Mouse (Mus musculus) stomach, postnatal 0 days (tissue): Measurements from ENCODE around the gene Ncapd3. TPM values are rescaled to one million over a fixed set of nuclear protein-coding genes. Genes with fewer than 3 reads are reported as not detected.

ENCODE experiments used
- ATAC-seq: fragments of 200-750 bp; cut with Nextera tagmentation; 2 replicates; pipeline ENCODE4 v1.8.0; 2017; ENCODE audit not compliant: low FRiP score, low TSS enrichment
- DNase-seq: peaks from one replicate; pipeline ENCODE4 v3.0.0-alpha.2; 2016; ENCODE audit warnings: low spot score
- H3K27ac ChIP-seq: fragments of 300-500 bp; sonication (generic); replicated peaks from 2 replicates; pipeline ENCODE4 v1.5.1; 2014; ENCODE audit warnings: mild to moderate bottlenecking, control low read depth
- H3K27me3 ChIP-seq: fragments of 300-500 bp; sonication (generic); 2 replicates; pipeline ENCODE4 v1.6.1; 2014; ENCODE audit warnings: low read length; ENCODE audit not compliant: control insufficient read depth, insufficient read depth
- H3K36me3 ChIP-seq: fragments of 300-500 bp; sonication (generic); 2 replicates; pipeline ENCODE4 v1.6.1; 2014; ENCODE audit warnings: low read length, mixed read lengths; ENCODE audit not compliant: control insufficient read depth, insufficient read depth
- H3K4me1 ChIP-seq: fragments of 300-500 bp; sonication (generic); replicated peaks from 2 replicates; pipeline ENCODE4 v1.6.1; 2014; ENCODE audit warnings: antibody characterized with exemption; ENCODE audit not compliant: control insufficient read depth, insufficient read depth
- H3K4me2 ChIP-seq: fragments of 300-500 bp; sonication (generic); replicated peaks from 2 replicates; pipeline ENCODE4 v1.6.1; 2014; ENCODE audit warnings: low read depth, mild to moderate bottlenecking, control low read depth, moderate library complexity
- H3K4me3 ChIP-seq: fragments of 300-500 bp; sonication (generic); 2 replicates; pipeline ENCODE4 v1.5.1; 2014; ENCODE audit warnings: low read depth, low read length, control low read depth
- H3K9ac ChIP-seq: fragments of 300-500 bp; sonication (generic); 2 replicates; pipeline ENCODE4 v1.6.1; 2014; ENCODE audit warnings: mild to moderate bottlenecking, low read length, control low read depth, mixed read lengths
- H3K9me3 ChIP-seq: fragments of 300-500 bp; sonication (generic); 2 replicates; pipeline ENCODE4 v1.6.1; 2016; ENCODE audit warnings: low read length; ENCODE audit not compliant: control insufficient read depth
- CTCF ChIP-seq: IDR thresholded peaks from 2 replicates; pipeline ENCODE4 v1.5.1; 2016; ENCODE audit warnings: antibody characterized with exemption, low read depth, mild to moderate bottlenecking, moderate library complexity
- EP300 ChIP-seq: optimal IDR thresholded peaks from 2 replicates; pipeline ENCODE3; 2016; ENCODE audit warnings: antibody characterized with exemption
- WGBS: fragments of 180-500 bp; shearing (Covaris S2); extraction: QIAGEN DNeasy Blood & Tissue Kit; methylation state at CpG from one replicate; pipeline ENCODE4 v1.1.7; 2014; 5-methylcytosine and 5-hydroxymethylcytosine counted together
- polyA plus RNA-seq: library from polyadenylated mRNA; unstranded; fragments of >200 nt; fragmentation: Nextera tagmentation; extraction: Ambion mirVana; gene quantifications from 2 replicates; pipeline ENCODE4 v1.2.1, GENCODE M21; 2015

Ncapd3 gene
- polyA plus RNA-seq, 1 experiment from 2014 or later: 6.8 TPM

GRCm38 (mm10) chr9:27023681-27024080 is 6.3 kb upstream of the Ncapd3 start:
- TF ChIP-seq CTCF (no peak), EP300 (no peak)
- DNase-seq: no peak
- no peak overlapping the region for H3K27ac ChIP-seq
- no peaks in the 10 kb centered on the region for H3K9me3 ChIP-seq
- no peak overlapping the region for H3K9ac ChIP-seq
- no peak overlapping the region for H3K4me3 ChIP-seq
- no peak overlapping the region for H3K4me2 ChIP-seq
- no peaks in the 10 kb centered on the region for H3K27me3 ChIP-seq
- ATAC-seq: no peak
- no peaks in the 10 kb centered on the region for H3K36me3 ChIP-seq
- 81% methylated on average over 4 of the region's 4 CpGs for WGBS
- H3K4me1 ChIP-seq: peaks cover 3% of the 10 kb centered on the region; the same call in 1 of the 2 replicates

GRCm38 (mm10) chr9:27026708-27027107 is 3.3 kb upstream of the Ncapd3 start:
- H3K4me1 ChIP-seq: peaks cover 7% of the 10 kb centered on the region; the same call in 1 of the 2 replicates
- no peak overlapping the region for H3K27ac ChIP-seq
- TF ChIP-seq CTCF: no peak
- no peak for TF ChIP-seq EP300
- no peaks in the 10 kb centered on the region for H3K27me3 ChIP-seq
- H3K9ac ChIP-seq: no peak overlapping the region
- WGBS: 63% methylated on average over 1 of the region's 1 CpGs
- H3K4me2 ChIP-seq: no peak overlapping the region
- no peak for ATAC-seq
- H3K9me3 ChIP-seq: no peaks in the 10 kb centered on the region
- H3K4me3 ChIP-seq: no peak overlapping the region
- H3K36me3 ChIP-seq: no peaks in the 10 kb centered on the region
- DNase-seq: no peak

- peak; percentile 42; the same call in 1 of the 2 replicates for ATAC-seq
- TF ChIP-seq CTCF (peak; percentile 50), EP300 (no peak)
- under 1% methylated on average over 50 of the region's 52 CpGs for WGBS
- Histone ChIP-seq H3K4me1 (peaks cover 7% of the 10 kb centered on the region; the same call in 1 of the 2 replicates), H3K9ac (peak overlapping the region; percentile 90), H3K27me3 (no peaks in the 10 kb centered on the region), H3K9me3 (no peaks in the 10 kb centered on the region), H3K4me3 (peak overlapping the region; percentile 95), H3K36me3 (no peaks in the 10 kb centered on the region), H3K27ac (peak overlapping the region; percentile 97), H3K4me2 (peak overlapping the region; percentile 93)
- DNase-seq: peak; percentile 60
These were observed 750 bp upstream of the Ncapd3 start for GRCm38 (mm10) chr9:27029022-27029827.

GRCm38 (mm10) chr9:27030763-27031100 is 757 bp downstream of the Ncapd3 start:
- no peak for TF ChIP-seq CTCF
- TF ChIP-seq EP300: no peak
- no peaks in the 10 kb centered on the region for H3K9me3 ChIP-seq
- under 1% methylated on average over 17 of the region's 17 CpGs for WGBS
- peak overlapping the region; percentile 77 for H3K9ac ChIP-seq
- H3K36me3 ChIP-seq: no peaks in the 10 kb centered on the region
- DNase-seq (no peak), ATAC-seq (peak; percentile 8; the same call in 1 of the 2 replicates)
- peak overlapping the region; percentile 95 for H3K4me3 ChIP-seq
- H3K27ac ChIP-seq: no peak overlapping the region
- H3K4me2 ChIP-seq: peak overlapping the region; percentile 93
- H3K4me1 ChIP-seq: peaks cover 7% of the 10 kb centered on the region; the same call in 1 of the 2 replicates
- H3K27me3 ChIP-seq: no peaks in the 10 kb centered on the region

- no peak for TF ChIP-seq EP300
- no peak for TF ChIP-seq CTCF
- no peak overlapping the region for H3K4me2 ChIP-seq
- H3K36me3 ChIP-seq: peaks cover 20% of the 10 kb centered on the region
- H3K9me3 ChIP-seq: no peaks in the 10 kb centered on the region
- H3K4me1 ChIP-seq: no peaks in the 10 kb centered on the region
- 85% methylated on average over 5 of the region's 5 CpGs for WGBS
- H3K4me3 ChIP-seq: no peak overlapping the region
- ATAC-seq: no peak
- H3K9ac ChIP-seq: no peak overlapping the region
- no peak overlapping the region for H3K27ac ChIP-seq
- H3K27me3 ChIP-seq: no peaks in the 10 kb centered on the region
- no peak for DNase-seq
These were observed 13.9 kb downstream of the Ncapd3 start for GRCm38 (mm10) chr9:27043892-27044291.

- Histone ChIP-seq H3K4me1 (no peaks in the 10 kb centered on the region), H3K36me3 (peaks cover 35% of the 10 kb centered on the region), H3K27me3 (no peaks in the 10 kb centered on the region), H3K9me3 (no peaks in the 10 kb centered on the region), H3K27ac (no peak overlapping the region), H3K9ac (no peak overlapping the region), H3K4me3 (no peak overlapping the region), H3K4me2 (no peak overlapping the region)
- ATAC-seq (no peak), DNase-seq (no peak)
- TF ChIP-seq CTCF: peak; percentile 64
- TF ChIP-seq EP300: no peak
- 75% methylated on average over 2 of the region's 2 CpGs for WGBS
These were observed 19.5 kb downstream of the Ncapd3 start for GRCm38 (mm10) chr9:27049492-27049891.
